Mouse (Mus musculus): ENCODE measurements around the gene Uqcr10.

GRCm38 (mm10) chr11:4700726-4701125 lies 3.4 kb downstream of the Uqcr10 start:
- no peak for TF ChIP-seq CTCF (IDR thresholded peaks at IDR 0.05; ENCODE audit: control insufficient read depth, insufficient read depth, insufficient replicate concordance, low read depth, low read length)
- no peak for TF ChIP-seq POLR2A (IDR thresholded peaks at IDR 0.05; ENCODE audit: control insufficient read depth, low read depth, low read length)
